Mouse (Mus musculus) T-helper 2 cell (primary cell): ENCODE results near the gene Aak1.

Experiments used
- in situ Hi-C: fragments of 300-600 bp; cut with MboI, MseI; formaldehyde crosslinking; loops from one replicate; pipeline ENCODE4 v1.15.1; 2025; ENCODE audit warnings: high pct_unique_total_duplicates

Gene Aak1

DNA sequence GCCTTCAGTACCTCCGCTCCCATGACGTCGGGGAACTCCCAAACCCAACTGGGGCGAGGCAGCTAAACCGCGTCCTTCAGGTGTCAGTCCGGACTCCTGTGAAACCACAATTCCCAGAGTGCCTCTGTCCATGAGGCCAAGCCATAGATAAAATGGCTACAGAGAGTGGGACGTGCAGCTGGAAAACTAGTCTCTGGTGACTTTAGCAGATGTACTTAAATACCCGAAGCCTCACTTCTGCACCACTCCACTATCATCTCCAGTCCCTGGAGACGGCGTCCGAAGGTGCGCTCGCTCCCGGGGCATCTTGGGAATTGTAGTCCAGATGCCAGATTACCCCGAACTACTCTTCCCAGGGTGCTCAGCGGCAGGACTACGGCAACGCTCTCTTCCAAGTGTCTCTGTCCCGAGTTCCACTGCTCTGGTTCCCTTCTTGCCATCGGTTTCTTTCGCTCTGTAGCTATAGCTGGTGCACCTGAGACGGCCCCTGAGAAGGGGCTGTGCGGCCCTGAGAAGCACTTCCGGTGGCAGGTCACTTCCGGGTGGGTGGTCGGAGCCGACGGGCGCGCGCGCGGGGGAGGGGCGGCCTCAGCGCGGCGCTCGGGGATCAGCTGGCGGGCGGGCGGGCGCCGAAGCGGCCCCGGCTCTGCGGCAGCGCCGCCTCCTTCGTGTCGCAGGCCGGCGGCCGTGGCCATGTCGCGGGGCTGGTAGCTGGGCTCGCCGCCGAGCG lies at the start of gene Aak1:
TSS of gene Aak1 (plus strand) at position 603 of the 730 bp plus-strand sequence.
- in situ Hi-C loops: no loop called here

DNA sequence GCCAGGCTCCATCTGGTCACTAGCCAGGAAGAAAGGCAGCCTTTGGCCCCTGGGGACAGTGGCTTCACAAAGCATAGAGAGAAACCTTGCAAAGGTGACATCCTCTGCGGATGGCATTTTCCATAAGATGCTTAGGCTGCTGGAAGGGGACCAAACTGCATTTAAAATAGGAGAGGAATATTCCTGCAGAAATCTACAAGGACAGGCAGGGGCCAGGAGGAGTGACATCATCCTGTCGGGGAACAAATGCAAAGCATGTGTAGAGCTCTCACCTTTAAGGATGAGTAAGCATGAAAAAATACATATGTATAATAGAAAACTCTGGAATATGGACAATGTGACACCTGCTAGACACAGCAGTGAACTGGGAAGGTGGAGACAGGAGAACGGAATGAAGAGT lies 48.9 kb upstream of the Aak1 start:
- in situ Hi-C loops: no loop called here

DNA sequence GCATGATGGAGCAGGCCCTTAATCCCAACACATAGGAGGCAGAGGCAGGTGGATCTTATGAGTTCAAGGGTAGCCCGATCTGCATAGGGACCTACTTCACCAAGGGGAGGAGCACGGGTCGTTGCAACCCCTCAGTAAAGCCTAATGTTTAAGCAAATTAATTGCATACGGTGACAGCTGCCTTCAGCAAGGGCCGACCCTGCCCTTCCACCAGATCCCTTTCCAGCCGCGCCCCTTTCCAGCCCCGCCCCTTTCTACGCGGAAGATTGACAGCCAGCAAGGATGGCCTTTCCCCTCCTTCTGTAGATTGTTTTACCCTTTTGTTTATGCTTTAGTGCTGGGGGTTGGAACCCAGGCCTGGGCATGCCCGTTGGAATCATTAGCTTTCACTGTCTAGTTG lies 47.9 kb upstream of the Aak1 start:
- in situ Hi-C loops: no loop called here

DNA sequence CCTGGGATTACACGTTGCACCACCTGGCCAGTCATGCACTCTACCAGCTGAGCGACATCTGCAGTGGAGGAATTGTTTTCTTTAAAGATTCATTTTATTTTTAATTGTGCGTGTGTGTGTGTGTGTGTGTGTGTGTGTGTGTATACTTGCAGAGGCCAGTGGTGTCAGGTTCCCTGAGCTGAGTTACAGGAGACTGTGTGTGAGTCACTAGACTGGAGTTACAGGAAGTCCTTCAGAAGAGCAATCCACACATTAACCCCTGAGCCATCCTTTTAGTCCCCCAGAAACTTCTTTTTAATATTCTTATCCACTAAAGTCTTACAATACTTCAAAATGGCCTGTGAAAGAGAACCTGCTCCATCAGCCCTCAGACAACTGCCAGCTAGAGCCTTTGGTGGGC lies 44.7 kb upstream of the Aak1 start:
- in situ Hi-C loops: loop anchor here (5.0 kb wide), 1 partner anchor 57 kb away; no protein-coding TSS in a partner anchor

DNA sequence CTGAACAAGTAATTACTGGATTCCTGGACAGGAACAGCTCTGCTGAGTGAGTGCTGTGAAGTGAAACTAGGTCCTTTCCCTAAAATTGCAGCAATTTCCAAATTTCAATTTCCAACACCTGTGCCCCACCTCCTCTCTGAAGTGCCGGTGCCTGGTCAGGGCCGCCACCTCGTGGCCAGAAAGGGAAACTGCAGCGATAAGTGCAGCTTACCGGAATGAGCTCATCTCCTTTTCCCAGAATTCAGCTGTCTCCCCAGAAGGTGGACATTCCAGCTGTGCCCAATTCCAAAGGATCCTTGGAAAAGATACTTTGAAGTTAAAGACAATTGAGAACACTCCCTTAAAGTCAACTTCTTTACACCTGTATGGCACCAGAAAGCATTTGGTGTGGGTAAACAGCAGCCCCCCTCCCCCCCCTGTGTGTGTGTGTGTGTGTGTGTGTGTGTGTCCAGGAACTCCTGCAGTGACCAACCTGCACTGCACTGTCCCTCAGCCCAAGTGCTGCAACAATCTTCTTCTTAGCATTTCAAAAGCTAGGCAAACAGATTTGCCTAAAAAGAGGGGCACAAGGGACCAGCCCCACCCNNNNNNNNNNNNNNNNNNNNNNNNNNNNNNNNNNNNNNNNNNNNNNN lies 42.7 kb upstream of the Aak1 start:
- in situ Hi-C loops: loop anchor here (5.0 kb wide), 1 partner anchor 59 kb away; no protein-coding TSS in a partner anchor

DNA sequence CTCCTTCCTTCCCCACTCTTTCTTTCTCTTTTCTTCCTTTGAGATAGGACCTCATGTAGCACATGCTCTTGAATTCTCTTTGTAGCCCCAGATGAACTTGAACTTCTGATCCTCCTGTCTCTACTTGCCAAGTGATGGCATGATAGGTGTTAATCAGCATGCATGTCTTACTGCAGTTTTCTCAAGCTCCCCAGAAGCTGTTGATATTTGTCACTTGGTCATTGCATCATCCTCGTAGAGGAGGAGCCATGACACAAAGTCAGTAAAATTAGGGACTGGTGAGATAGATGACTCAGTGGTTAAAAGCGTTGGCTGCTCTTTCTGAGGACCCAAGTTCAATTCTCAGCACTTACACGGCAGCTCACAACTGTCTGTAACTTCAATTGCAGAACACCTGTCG lies 36.4 kb upstream of the Aak1 start:
- in situ Hi-C loops: loop anchor here (5.0 kb wide), 1 partner anchor 109 kb away; no protein-coding TSS in a partner anchor

DNA sequence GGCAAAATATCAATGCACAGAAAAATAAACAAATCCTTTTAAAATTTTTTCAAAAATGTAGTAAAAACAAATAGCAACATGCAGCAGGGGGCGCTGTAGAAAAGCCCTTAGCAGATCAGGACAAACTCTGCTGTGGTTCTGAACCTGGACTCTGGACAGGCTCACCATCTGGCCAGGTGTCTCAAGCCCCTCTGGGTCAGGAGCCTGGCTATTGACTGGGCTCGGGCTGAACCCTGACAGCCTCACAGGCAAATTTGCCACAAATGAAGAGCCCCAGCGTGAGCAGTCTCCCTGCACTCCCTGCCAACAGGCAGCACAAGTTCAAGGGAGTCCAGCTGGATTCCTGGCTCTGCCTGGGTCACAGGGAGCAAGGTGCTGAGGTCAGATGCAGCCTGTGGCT lies 36.0 kb upstream of the Aak1 start:
- in situ Hi-C loops: loop anchor here (5.0 kb wide), 1 partner anchor 109 kb away; no protein-coding TSS in a partner anchor

DNA sequence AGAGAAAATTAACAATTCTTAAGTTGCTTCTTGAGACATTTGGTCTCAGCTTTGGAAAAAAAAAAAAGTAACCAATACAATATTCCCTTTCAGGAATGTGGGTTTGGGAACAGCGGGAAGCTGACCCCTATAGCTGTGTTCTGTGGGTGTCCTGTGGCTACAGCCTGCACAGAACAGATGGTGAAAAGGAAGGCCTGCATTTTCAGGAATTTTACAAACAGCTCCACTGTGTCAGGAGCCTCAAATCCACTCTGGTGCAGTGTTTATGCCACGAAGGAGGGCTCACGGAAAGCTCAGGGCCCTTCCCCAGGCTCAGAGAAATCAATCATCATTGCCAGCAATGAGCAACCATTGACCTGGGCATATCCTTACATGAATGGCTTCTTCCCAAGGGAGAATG lies 34.4 kb upstream of the Aak1 start:
- in situ Hi-C loops: loop anchor here (5.0 kb wide), 1 partner anchor 107 kb away; no protein-coding TSS in a partner anchor

DNA sequence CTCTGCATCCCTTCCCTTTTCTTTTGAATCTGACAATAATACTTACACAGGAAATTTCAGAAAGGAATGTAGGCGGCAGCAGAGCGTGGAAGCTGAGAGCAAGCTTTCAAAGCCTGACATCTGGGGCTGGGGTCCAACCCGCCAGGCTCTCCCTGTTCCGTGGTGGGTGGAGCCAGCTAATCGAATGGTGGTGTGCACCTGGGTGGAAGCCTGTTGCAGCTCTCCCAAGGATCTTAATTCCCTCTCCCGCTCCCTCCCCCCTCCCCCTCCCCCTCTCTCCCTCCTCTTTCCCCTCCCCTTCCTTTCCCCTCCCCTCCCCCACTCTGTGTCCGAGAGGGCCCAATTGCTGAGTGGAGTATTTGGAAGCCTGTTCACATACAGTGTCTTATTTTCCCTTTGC lies 33.9 kb upstream of the Aak1 start:
- in situ Hi-C loops: no loop called here

DNA sequence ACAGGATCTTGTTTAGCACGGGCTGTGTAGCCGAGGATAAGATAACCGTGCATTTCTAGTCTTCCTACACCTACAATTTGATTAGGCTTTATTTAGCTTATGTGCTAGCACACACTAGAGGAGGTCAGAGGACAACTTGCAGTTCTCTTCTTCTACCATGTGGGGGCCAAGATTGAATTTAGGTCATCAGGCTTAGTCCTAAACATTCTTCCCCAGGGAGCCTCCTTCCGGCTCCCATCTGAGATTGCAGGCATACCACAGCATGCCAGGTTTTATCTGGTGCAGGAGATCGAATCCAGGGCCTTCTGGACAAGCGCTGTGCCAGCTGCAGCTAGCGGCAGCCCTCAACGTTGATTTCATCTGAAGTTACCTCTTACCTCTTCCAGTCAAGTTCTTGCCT lies 32.7 kb upstream of the Aak1 start:
- in situ Hi-C loops: no loop called here

DNA sequence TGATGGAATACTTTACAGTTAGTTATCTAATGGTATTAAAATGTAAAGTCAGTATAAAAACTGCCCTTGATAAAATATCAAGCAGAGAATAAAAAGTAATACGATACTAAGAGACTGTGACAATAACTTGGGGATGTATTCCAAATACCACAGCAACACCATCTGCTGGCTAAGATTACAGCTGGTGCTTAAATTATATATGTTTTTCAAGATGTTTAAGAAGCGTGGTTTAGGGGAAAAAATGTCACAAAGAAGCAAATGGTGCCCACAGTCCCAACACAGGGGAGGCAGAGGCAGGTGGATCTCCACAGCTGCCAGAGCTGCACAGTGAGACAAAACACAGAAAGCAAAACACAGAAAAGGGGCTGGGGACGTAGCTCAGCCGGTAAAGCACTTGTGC lies 30.4 kb upstream of the Aak1 start:
- in situ Hi-C loops: no loop called here

DNA sequence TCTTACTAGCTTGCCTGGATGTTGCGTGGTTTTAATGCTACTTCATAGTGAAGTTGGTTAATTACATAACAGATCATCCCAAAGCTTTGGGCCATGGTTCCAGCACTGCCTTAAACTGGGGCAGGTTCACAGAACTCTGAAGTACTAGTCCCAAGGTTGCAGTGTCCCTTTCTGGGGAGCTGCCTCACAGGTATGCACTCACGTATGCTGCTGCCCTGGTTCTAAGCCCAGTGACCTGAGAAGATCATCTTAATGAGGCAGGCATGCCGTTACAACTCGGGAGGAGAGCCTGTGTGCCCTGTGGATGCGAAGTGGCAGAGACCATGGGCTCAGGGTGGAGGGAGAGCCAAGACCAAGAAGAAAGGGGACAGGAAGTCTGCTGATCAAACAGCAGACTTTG lies 29.4 kb upstream of the Aak1 start:
- in situ Hi-C loops: no loop called here

DNA sequence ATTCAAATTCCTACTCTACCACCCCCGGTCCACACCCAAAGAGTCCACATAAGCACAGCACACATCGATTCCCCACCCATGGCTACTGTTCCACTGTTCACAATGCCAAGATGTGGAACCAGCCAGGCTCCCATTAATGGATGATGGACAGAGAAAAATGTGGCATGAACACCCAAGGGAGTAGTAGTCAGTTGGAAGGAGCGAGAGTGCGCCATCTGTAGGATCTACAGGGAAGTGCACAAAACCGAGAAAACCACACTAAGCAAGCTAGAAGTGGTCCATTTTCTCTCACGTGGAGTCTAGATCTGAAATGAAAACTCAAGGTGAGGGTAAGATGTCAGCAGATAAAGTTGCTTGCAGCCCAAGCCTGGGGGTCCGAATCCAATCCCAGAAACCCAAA lies 28.6 kb upstream of the Aak1 start:
- in situ Hi-C loops: no loop called here

DNA sequence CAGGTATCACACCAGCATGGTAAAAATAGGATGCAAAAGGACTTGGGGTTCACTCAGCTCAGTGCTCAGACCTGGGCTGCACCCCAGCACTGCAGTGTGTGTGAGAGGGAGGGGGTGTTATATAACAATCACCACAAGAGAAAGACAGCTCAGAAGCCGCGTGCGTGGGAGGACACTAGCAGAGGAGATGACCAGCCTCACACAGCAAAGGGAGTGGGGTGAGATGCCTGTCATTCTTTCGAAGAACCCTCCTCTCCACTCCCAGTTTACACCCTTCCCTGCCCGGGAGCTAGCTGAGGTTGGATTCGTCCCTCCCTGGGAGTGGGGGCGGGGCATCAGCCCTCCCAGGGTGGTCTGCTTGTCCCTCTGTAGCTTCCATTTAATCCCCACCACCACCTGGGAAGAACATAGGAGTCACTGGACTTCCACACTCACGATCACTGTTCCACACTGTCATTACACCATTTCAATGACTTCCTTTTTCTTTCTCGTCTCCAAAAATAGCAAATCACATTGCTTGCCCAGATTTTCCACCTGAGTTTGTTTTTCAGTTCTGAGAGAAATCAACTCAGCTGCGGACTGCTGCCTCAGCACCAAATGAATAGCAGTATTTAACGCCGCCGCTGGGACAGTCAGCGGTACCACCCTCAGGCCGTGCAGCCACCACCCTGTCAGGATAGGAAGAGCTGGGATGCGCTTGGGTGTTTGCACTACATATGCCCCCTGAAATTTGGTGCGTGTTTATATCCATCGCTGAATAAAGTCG lies 26.8 kb upstream of the Aak1 start:
- in situ Hi-C loops: no loop called here

DNA sequence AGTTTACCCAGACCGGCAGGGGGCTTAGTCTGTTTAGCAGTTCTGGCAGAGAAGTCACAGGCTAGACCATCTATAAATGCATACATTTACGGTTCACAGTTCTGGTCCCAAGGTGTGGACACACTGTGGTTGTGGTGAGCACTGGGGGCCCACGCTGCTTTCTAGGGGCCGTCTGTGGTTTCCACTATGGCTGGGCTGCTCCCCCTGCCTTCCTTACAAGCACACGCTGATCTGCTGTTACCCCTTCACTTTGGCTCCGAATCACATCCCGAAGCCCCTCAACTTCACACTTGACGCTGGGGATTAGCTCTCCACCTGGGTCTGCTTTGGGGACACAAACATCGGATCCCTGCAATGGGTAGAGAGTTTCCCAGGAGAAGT lies 26.3 kb upstream of the Aak1 start:
- in situ Hi-C loops: no loop called here

DNA sequence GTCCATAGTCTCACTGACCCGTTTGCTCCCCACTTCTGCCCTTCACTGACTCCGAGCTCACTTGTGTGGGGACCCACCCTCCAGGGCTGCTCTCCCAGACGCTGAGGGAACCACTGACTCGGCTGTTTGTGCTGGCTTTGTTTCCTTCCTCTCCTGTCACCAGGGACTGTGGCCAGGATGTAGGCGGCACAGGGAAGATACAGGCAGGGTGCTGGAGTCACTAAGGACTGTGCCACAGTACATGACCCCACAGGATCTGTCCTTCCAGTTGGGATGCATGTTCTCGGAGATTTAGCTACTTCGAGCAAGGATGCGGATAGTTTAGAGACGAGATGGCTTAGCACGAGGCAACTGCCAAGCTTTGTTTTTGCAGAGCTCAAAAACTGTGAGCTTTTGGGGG lies 25.5 kb upstream of the Aak1 start:
- in situ Hi-C loops: no loop called here

DNA sequence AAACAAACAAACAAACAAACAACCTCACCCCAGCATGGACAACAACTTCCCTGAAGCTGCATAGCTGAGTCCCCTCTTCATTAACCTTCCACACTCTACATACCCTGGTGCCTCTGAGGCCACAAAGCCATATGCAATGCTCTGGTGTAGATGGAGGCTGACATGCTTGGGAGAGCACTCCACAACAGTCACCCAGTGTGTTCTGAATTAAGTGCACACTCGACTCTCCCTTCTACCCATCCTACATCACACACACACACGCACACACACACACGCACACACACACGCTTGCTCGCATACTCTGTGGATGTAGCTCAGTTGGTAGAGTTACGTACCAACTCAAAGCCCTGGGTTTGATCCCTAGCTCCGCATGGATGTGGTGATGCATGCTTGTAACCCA lies 24.9 kb upstream of the Aak1 start:
- in situ Hi-C loops: no loop called here

DNA sequence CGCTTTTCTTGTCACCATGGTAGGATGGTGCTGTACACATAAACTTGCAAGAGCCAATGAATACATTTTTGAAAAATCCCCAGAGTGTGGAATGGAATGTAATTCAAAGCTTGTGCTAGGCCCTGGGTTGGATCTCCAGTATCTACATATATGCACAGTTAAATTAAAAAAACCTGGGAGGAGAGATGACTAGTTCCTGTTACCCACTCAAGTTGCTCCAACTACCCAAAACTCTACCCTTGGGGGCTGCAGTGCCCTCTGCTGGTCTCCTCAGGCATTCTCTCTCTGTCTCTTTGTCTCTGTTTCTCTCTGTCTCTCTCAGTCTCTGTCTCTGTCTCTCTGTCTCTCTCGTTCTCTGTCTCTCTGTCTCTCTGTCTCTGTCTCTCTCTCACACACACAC lies 21.9 kb upstream of the Aak1 start:
- in situ Hi-C loops: no loop called here

DNA sequence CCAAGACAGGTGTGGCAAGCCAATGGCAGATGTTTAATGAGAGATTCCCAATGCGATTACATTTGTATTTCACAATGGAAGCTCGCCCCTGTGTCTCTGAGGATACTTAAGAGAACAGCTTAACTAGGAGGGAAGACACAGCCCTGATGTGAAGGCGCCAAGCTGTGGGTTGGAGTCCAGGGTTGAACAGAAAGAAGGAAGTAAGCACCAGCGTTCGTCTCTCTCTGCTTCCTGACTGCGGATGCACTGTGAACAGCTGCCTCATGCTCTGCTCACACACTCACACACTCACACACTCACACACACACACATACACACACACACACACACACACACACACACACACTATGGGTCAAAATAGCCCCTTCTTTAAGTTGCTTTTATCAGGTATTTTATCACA lies 19.5 kb upstream of the Aak1 start:
- in situ Hi-C loops: no loop called here

DNA sequence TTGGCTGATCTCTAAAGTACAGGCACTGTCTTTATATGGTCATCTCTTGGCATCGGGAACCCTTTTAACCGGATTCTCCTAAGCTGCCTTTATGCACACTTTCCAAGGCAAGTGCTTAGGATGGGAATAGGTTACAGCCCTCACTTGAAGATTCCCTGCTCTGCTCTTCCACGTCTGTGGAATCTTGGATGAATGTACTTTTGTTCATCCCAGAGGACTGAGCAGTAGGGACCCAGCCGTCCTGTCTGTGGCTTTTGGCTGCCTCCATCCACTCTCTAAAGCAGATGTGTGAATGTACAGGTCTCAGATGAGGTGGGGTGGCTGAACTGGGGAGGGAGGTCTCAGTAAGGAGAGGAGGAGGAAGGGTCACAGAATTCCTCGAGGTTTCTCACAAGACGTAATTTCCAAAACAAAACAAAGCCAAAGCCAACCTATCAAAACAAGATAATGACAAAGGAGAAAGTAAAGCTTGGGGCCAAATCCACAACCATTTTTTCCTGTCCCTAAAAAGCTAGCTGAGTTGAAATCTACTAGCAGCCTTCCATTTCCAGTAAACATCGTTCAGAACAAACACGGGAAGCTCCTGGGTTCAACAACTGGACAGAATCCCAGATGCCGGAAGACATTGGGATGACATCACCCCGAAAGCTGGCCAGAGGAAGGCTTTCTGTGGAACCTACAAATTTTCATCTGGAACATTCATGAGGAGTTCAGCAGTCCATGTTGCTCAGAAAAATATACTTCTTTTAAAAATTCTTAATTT lies 18.4 kb upstream of the Aak1 start:
- in situ Hi-C loops: no loop called here

DNA sequence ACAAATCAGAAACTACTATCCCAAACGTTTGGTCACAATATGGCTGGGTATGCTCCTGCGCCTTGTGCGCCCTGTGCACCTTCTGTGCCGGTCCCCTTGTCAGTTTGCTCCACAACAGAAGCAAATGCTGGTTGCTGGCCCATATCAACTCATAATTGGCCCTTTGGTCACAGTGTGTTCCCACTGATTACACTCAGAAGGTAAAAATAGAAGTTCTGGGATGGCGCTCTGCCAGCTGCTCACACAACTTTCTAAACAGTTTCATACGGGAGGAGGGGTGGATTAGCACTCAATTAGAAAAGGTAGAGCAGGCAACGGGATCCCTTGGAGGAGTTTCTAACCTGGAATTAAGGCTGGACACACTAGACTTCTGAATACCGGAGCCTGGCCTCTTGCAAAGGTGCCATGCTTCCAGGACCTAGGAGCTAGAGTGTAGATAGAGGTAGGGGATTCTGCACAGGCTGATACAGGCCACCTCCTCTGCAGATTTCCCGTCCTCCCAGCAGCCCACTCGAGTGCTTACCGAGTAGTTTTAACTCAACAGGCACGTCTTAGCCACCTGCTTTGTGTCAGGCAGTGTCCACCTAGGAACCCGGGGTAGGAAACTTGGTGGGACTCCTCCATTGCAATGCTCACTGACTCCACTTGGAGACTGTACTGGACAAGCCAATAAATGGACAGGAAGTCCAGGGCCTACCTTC lies 16.4 kb upstream of the Aak1 start:
- in situ Hi-C loops: no loop called here
